Mouse (Mus musculus) lung, adult 2 months (tissue): ENCODE measurements around the gene Dock10.

Experiments used
- CTCF ChIP-seq: fragments of 200-500 bp; IDR thresholded peaks from 2 replicates; pipeline ENCODE4 v1.5.1; 2011; ENCODE audit warnings: mild to moderate bottlenecking, low read length, control low read depth; ENCODE audit not compliant: insufficient read depth
- POLR2A ChIP-seq: fragments of 200-500 bp; IDR thresholded peaks from 2 replicates; pipeline ENCODE4 v1.6.1; 2011; ENCODE audit warnings: low read depth, mild to moderate bottlenecking, control low read depth, low read length, borderline replicate concordance; ENCODE audit errors: extremely low read depth

DNA sequence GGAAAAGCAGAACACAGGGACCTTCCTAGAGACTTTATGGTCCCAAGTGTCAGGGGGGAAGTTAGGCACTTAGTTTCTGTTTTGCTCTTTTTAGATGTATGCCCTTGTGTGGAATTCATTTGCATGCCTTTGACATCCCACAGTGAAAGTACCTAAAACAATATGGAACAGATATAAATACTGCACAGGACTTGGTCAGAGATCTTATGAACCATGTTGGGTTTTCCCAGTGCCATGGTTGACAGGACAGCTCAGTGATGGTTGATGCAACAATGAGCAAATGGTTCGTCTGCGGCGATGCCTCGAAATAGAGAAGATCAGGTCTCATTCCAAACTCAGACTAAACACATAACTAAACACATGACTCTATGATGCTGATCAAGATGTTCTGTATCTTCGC, 143.6 kb downstream of the Dock10 start:
- TF ChIP-seq CTCF (no peak), POLR2A (no peak)
